Mouse (Mus musculus): ENCODE results near the gene Zc3h6. TPM values are rescaled to one million over a fixed set of nuclear protein-coding genes. Genes with fewer than 3 reads are reported as not detected.

The Zc3h6 gene
- polyA plus RNA-seq, 1 experiment from 2014 or later: 6.0 TPM

DNA sequence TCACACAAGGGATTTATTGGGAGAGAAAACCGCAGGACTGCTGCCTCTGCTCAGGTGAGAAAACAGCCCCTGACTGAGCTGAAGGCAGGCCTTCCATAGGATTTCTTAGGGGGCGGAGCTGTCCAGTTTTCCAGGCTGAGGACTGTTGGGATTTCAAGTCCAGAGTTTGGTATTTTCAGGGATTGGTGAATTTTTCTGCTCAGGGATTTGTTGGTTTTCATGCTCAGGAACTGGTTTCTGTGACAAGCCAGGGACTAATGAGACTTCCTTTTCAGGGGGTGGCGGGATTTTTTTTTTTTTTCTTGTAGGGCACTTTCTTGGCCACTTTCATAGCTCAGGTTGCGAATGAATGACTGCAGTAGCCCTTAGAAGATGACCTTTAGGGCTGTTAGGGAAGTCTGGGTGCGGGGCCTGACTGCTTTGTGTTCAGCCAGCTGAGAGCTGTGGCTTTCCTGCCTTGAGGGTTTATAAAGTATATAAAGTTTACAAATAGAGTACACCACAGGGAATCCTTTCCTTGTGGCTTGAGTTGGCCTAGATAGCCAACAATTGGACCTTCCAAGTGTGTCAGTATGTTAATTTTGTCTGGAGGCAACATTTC, 1.6 kb upstream of the Zc3h6 start:
- H3K9me3 ChIP-seq (ENCODE audit: control insufficient read depth, low read length): no peaks in the 10 kb centered on the region
- H3K9ac ChIP-seq (replicated peaks; ENCODE audit: low read length): no peak overlapping the region; the same call in 1 of the 2 replicates
- H3K4me2 ChIP-seq (ENCODE audit: low read length): peak overlapping the region; percentile 73
- no peaks in the 10 kb centered on the region for H3K36me3 ChIP-seq (ENCODE audit: control insufficient read depth, insufficient read depth, low read length)
- no peak for ATAC-seq (ENCODE audit: low FRiP score, low TSS enrichment)
- 42% methylated on average over 5 of the region's 5 CpGs for WGBS
- peak; percentile 29 for DNase-seq
- peaks cover 14% of the 10 kb centered on the region for H3K4me1 ChIP-seq (ENCODE audit: control insufficient read depth, insufficient read depth, low read length)
- H3K27ac ChIP-seq (replicated peaks; ENCODE audit: low read depth, low read length): peak overlapping the region; percentile 100; the same call in 1 of the 2 replicates
- H3K4me3 ChIP-seq (replicated peaks; ENCODE audit: low read depth, low read length): peak overlapping the region; percentile 91
- H3K27me3 ChIP-seq (ENCODE audit: control insufficient read depth, insufficient read depth, low read length): no peaks in the 10 kb centered on the region

DNA sequence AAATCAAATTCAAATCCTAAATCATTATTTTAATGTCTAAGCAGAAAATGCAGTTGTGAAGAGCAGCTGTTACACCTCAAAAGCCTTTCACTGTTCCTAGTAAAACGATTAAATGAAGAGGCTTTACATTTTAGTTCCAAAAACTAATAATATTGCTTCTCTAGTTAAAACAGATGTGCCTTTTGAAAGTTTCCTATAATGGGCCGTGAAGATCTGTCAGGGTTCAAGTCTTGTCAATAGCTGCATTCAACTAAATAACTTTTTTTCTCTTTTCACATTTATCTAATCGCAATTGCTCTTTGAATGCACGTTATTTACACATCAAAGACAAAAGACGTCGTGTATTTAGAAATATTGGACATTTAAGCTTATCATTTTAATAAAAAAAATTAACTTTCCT, 966 bp upstream of the Zc3h6 start:
- Histone ChIP-seq H3K27ac (replicated peaks; ENCODE audit: low read depth, low read length) (peak overlapping the region; percentile 100), H3K4me2 (ENCODE audit: low read length) (peak overlapping the region; percentile 73), H3K4me3 (replicated peaks; ENCODE audit: low read depth, low read length) (peak overlapping the region; percentile 91), H3K27me3 (ENCODE audit: control insufficient read depth, insufficient read depth, low read length) (no peaks in the 10 kb centered on the region), H3K9me3 (ENCODE audit: control insufficient read depth, low read length) (no peaks in the 10 kb centered on the region), H3K36me3 (ENCODE audit: control insufficient read depth, insufficient read depth, low read length) (no peaks in the 10 kb centered on the region), H3K4me1 (ENCODE audit: control insufficient read depth, insufficient read depth, low read length) (peaks cover 14% of the 10 kb centered on the region), H3K9ac (replicated peaks; ENCODE audit: low read length) (peak overlapping the region; percentile 97; the same call in 1 of the 2 replicates)
- DNase-seq: peak; percentile 44
- ATAC-seq (ENCODE audit: low FRiP score, low TSS enrichment): no peak
- WGBS: 2% methylated on average over 6 of the region's 6 CpGs

DNA sequence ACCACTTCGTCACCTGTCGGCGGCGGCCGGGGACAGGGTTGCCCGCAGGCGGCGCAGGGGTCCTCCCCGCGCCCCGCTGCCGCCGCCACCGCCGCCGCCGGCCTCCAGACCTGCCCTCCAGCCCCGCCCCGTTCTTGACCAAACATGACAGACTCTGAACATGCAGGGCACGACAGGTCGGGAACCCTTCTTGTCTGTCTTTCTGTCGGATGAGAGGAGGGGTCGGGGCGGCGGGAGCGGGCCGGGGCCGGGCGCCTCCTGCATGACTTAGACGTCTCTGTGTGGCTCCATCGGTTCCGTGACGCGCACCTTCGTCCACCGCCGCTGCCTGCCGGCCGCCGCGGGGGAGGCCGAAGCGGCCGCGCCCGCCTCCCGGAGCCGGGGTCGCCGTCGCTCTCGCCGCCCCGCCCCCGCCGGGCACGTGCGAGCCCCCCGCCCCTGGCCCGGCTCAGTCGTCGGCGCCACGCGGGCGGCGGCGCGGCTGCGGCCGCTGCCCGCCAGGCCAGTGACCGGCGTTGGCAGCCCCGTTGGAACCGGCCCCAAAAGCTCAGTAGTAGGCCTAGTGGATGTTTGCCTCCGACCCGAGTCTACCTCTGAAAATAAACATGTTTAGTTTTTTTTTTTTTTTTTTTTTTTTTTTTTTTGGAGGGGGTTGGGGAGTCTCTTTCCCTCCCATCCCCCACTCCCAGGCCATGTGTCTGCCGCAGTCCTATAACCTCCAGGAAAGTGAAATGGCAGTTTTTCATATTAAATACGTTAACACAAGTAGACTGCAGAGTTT, 649 bp downstream of the Zc3h6 start, which contains the start of gene Gm10762:
TSS of gene Gm10762 (minus strand) at position 65 of the 781 bp plus-strand sequence.
- WGBS: under 1% methylated on average over 80 of the region's 80 CpGs
- peak within 1 kb of the TSS; percentile 100 for H3K27ac ChIP-seq (replicated peaks; ENCODE audit: low read depth, low read length)
- ATAC-seq (ENCODE audit: low FRiP score, low TSS enrichment): peak; percentile 75

DNA sequence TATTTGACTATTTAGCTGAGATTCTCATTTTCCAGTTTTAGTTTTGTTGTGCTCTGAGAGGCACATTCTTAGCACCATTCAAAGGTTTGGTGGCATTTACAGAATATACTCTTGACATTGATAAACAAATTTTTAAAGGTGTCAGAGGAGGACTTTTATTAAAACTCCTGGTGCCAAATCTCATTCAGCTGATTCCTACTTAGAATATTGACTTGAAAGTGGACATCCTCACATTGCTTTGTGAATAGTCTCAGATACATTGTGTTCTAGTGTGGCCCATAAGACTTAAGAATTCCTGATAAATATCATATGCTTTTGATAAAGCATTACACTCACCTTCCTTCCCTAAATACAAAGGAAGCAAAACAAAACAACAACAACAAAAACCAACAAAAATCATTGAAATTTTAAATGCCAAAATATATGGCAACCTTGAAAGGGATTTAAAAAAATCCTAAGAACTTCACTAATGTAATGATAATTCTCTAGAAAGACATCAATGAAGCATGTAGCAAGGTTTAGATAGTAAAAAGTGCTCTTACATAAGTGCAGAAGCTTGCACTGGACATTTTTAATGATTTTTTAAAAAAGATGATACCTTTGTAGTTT, 1.4 kb downstream of the Zc3h6 start:
- DNase-seq: no peak
- peak overlapping the region; percentile 100 for H3K27ac ChIP-seq (replicated peaks; ENCODE audit: low read depth, low read length)
- no peak for ATAC-seq (ENCODE audit: low FRiP score, low TSS enrichment)

More for the DNA sequence above, 649 bp downstream of the Zc3h6 start, which contains the start of gene Gm10762:
- H3K4me3 ChIP-seq (replicated peaks; ENCODE audit: low read depth, low read length): peak within 1 kb of the TSS; percentile 91
- H3K27me3 ChIP-seq (ENCODE audit: control insufficient read depth, insufficient read depth, low read length): no peaks in the 10 kb centered on the region
- no peaks in the 10 kb centered on the region for H3K36me3 ChIP-seq (ENCODE audit: control insufficient read depth, insufficient read depth, low read length)
- peak within 1 kb of the TSS; percentile 73 for H3K4me2 ChIP-seq (ENCODE audit: low read length)
- H3K9ac ChIP-seq (replicated peaks; ENCODE audit: low read length): peak within 1 kb of the TSS; percentile 97
- DNase-seq: peak; percentile 88
- no peaks in the 10 kb centered on the region for H3K9me3 ChIP-seq (ENCODE audit: control insufficient read depth, low read length)
- H3K4me1 ChIP-seq (ENCODE audit: control insufficient read depth, insufficient read depth, low read length): peaks cover 14% of the 10 kb centered on the region

DNA sequence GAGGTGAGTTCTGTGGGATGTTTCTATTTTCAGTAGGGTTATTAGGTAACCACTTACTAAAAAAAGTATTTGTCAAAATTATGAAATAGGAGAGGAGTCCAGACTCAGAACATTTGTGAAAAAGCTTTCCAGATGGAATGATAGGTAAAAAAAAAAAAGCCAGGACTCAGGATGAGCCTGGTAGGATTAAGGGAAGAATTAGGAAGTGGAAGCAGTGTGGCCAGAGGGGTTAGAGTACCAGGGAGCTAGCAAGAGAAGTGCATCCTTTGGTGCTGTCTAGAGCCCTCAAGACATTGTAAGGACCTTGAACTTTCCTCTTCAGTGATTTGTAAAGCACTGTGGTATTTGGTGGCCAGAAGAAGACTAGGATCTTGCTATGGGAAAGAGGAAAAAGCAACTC, 5.1 kb downstream of the Zc3h6 start:
- DNase-seq: no peak
- no peak overlapping the region for H3K4me3 ChIP-seq (replicated peaks; ENCODE audit: low read depth, low read length)
- H3K27me3 ChIP-seq (ENCODE audit: control insufficient read depth, insufficient read depth, low read length): no peaks in the 10 kb centered on the region
- H3K9ac ChIP-seq (replicated peaks; ENCODE audit: low read length): no peak overlapping the region
- H3K36me3 ChIP-seq (ENCODE audit: control insufficient read depth, insufficient read depth, low read length): no peaks in the 10 kb centered on the region
- H3K9me3 ChIP-seq (ENCODE audit: control insufficient read depth, low read length): no peaks in the 10 kb centered on the region
- no peak overlapping the region for H3K27ac ChIP-seq (replicated peaks; ENCODE audit: low read depth, low read length)
- no peak overlapping the region for H3K4me2 ChIP-seq (ENCODE audit: low read length)
- H3K4me1 ChIP-seq (ENCODE audit: control insufficient read depth, insufficient read depth, low read length): peaks cover 4% of the 10 kb centered on the region
- ATAC-seq (ENCODE audit: low FRiP score, low TSS enrichment): no peak

More for the DNA sequence above, 1.4 kb downstream of the Zc3h6 start:
- no peaks in the 10 kb centered on the region for H3K36me3 ChIP-seq (ENCODE audit: control insufficient read depth, insufficient read depth, low read length)
- H3K4me1 ChIP-seq (ENCODE audit: control insufficient read depth, insufficient read depth, low read length): peaks cover 14% of the 10 kb centered on the region
- peak overlapping the region; percentile 91 for H3K4me3 ChIP-seq (replicated peaks; ENCODE audit: low read depth, low read length)
- H3K9me3 ChIP-seq (ENCODE audit: control insufficient read depth, low read length): no peaks in the 10 kb centered on the region
- no peaks in the 10 kb centered on the region for H3K27me3 ChIP-seq (ENCODE audit: control insufficient read depth, insufficient read depth, low read length)
- H3K4me2 ChIP-seq (ENCODE audit: low read length): peak overlapping the region; percentile 73
- peak overlapping the region; percentile 97; the same call in 1 of the 2 replicates for H3K9ac ChIP-seq (replicated peaks; ENCODE audit: low read length)

DNA sequence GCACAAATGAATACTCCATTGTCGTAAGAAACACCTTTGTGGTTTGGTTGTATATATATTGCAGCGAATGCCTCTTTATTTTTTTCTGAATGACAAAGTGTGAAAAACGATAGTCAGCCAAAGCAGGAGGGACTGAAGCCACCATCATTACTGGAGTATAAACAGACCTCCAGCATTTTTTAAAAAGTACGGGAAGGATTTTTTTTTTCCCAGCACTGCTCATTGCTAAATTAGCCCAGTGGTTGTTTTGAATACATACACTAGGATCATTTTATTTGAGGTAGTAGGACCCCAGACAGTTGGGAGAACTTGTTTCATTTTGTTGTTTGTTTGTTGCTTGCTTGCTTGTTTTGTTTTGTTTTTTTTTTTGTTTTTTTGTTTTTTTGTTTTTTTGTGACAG, 8.4 kb downstream of the Zc3h6 start:
- no peaks in the 10 kb centered on the region for H3K9me3 ChIP-seq (ENCODE audit: control insufficient read depth, low read length)
- H3K4me1 ChIP-seq (ENCODE audit: control insufficient read depth, insufficient read depth, low read length): no peaks in the 10 kb centered on the region
- no peaks in the 10 kb centered on the region for H3K27me3 ChIP-seq (ENCODE audit: control insufficient read depth, insufficient read depth, low read length)
- H3K9ac ChIP-seq (replicated peaks; ENCODE audit: low read length): no peak overlapping the region
- no peak overlapping the region for H3K4me3 ChIP-seq (replicated peaks; ENCODE audit: low read depth, low read length)
- DNase-seq (no peak), ATAC-seq (ENCODE audit: low FRiP score, low TSS enrichment) (no peak)
- H3K36me3 ChIP-seq (ENCODE audit: control insufficient read depth, insufficient read depth, low read length): no peaks in the 10 kb centered on the region
- H3K4me2 ChIP-seq (ENCODE audit: low read length): no peak overlapping the region
- no peak overlapping the region for H3K27ac ChIP-seq (replicated peaks; ENCODE audit: low read depth, low read length)
- 85% methylated on average over 4 of the region's 4 CpGs for WGBS

DNA sequence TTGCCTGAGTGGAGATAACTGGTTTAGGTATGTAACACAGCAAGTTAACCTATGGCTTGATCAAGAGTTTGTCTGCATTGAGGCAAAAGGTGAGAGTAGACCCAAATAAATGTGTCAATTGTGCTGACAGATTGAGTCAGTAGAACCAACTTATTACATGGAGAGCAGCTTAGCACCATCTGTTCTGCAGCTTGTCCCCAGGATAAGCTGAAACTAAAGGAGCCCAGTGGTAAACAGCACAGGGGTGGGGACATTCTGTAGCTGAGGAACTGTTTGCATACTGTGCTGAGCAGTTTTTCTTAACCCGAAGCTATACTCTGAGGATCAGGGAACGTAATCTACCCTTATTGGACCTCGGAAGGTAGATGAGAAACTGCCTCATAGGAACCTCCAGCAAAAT, 17.5 kb downstream of the Zc3h6 start:
- no peak for ATAC-seq (ENCODE audit: low FRiP score, low TSS enrichment)

DNA sequence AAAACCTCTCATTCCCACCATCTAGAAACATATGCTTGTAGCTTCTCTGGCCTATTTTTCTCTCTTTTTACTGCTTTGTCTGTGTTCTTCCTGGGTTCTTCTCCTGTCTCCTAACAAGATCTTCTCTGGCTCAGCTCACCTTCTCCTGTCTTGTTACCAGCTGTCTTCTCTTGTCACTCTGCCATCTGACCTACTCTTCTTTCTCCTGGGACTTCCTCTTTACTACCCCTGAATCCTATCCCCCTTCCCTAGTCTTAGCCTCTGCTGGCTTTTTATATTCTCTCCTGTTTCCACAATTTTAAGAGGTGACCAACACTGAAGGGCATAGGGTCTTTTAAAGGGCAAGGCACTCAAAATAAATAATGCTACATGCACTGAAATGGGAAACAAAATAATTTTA, 37.7 kb downstream of the Zc3h6 start:
- Histone ChIP-seq H3K9ac (replicated peaks; ENCODE audit: low read length) (no peak overlapping the region), H3K4me3 (replicated peaks; ENCODE audit: low read depth, low read length) (no peak overlapping the region), H3K27me3 (ENCODE audit: control insufficient read depth, insufficient read depth, low read length) (no peaks in the 10 kb centered on the region), H3K27ac (replicated peaks; ENCODE audit: low read depth, low read length) (no peak overlapping the region), H3K4me1 (ENCODE audit: control insufficient read depth, insufficient read depth, low read length) (no peaks in the 10 kb centered on the region), H3K4me2 (ENCODE audit: low read length) (no peak overlapping the region), H3K36me3 (ENCODE audit: control insufficient read depth, insufficient read depth, low read length) (no peaks in the 10 kb centered on the region), H3K9me3 (ENCODE audit: control insufficient read depth, low read length) (no peaks in the 10 kb centered on the region)
- ATAC-seq (ENCODE audit: low FRiP score, low TSS enrichment) (no peak), DNase-seq (no peak)

More for the DNA sequence above, 17.5 kb downstream of the Zc3h6 start:
- H3K9me3 ChIP-seq (ENCODE audit: control insufficient read depth, low read length): no peaks in the 10 kb centered on the region
- H3K4me3 ChIP-seq (replicated peaks; ENCODE audit: low read depth, low read length): no peak overlapping the region
- 94% methylated on average over 3 of the region's 3 CpGs for WGBS
- no peaks in the 10 kb centered on the region for H3K36me3 ChIP-seq (ENCODE audit: control insufficient read depth, insufficient read depth, low read length)
- no peak overlapping the region for H3K9ac ChIP-seq (replicated peaks; ENCODE audit: low read length)
- DNase-seq: no peak
- H3K4me1 ChIP-seq (ENCODE audit: control insufficient read depth, insufficient read depth, low read length): no peaks in the 10 kb centered on the region
- no peak overlapping the region for H3K4me2 ChIP-seq (ENCODE audit: low read length)
- no peaks in the 10 kb centered on the region for H3K27me3 ChIP-seq (ENCODE audit: control insufficient read depth, insufficient read depth, low read length)
- no peak overlapping the region for H3K27ac ChIP-seq (replicated peaks; ENCODE audit: low read depth, low read length)

Data from midbrain, embryonic 14.5 days (tissue).